ENCODE assay signal across 7 mouse cellular contexts in genomic region chr2:74128782-74129538, GRCm38 (mm10).
A peak's percentile ranks its signal among the peaks of the same experiment; 100 is the strongest.
DNase-seq lines count a peak whose midpoint lies in the region; ATAC-seq lines count a peak whose summit lies in the region.

No protein-coding gene starts in this region.

- peak overlapping the region; percentile 30 for H3K4me2 ChIP-seq in embryonic facial prominence, embryonic 11.5 days (ENCODE audit: low read depth, low read length)
- peak overlapping the region; percentile 66 for H3K4me2 ChIP-seq in hindbrain, embryonic 13.5 days

- under 1% methylated on average over 14 of the region's 14 CpGs for WGBS in embryonic facial prominence, embryonic 11.5 days
- whole genome bisulfite sequencing in hindbrain, embryonic 13.5 days: under 1% methylated on average over 14 of the region's 14 CpGs

- H3K27ac ChIP-seq in embryonic facial prominence, embryonic 11.5 days (replicated peaks; ENCODE audit: low read depth, low read length): no peak overlapping the region
- H3K27ac ChIP-seq in hindbrain, embryonic 13.5 days: peak overlapping the region; percentile 87

- 0 out of 2 replicates have a peak, but pooled peaks cover 3% of the 10 kb centered on the region for H3K4me1 ChIP-seq in embryonic facial prominence, embryonic 11.5 days (ENCODE audit: control insufficient read depth, insufficient read depth, low read length)
- H3K4me1 ChIP-seq in hindbrain, embryonic 13.5 days (replicated peaks): peaks cover 38% of the 10 kb centered on the region

- H3K9ac ChIP-seq in embryonic facial prominence, embryonic 11.5 days (replicated peaks; ENCODE audit: low read length): no peak overlapping the region
- peak overlapping the region; percentile 69 for H3K9ac ChIP-seq in hindbrain, embryonic 13.5 days

- peak; percentile 18 to 53 for DNase-seq in layer of hippocampus, adult 18-20 months (ENCODE audit: low spot score in 2 of 2)
- no peak for DNase-seq in layer of hippocampus, adult 9-10 months (ENCODE audit: low spot score)
- DNase-seq in embryonic facial prominence, embryonic 11.5 days (ENCODE audit: low spot score): peak; percentile 33
- peak; percentile 52 for DNase-seq in neural tube, embryonic 10.5 days (ENCODE audit: extremely low spot score, low spot score)
- no peak for DNase-seq in urinary bladder, postnatal 4 days (ENCODE audit: low spot score in 2 of 2)

- H3K36me3 ChIP-seq in embryonic facial prominence, embryonic 11.5 days (replicated peaks; ENCODE audit: control insufficient read depth, insufficient read depth, low read depth, low read length): no peaks in the 10 kb centered on the region
- H3K36me3 ChIP-seq in hindbrain, embryonic 13.5 days: no peaks in the 10 kb centered on the region

- no peaks in the 10 kb centered on the region for H3K9me3 ChIP-seq in embryonic facial prominence, embryonic 11.5 days (replicated peaks; ENCODE audit: control insufficient read depth, low read length)
- H3K9me3 ChIP-seq in hindbrain, embryonic 13.5 days: no peaks in the 10 kb centered on the region

- ATAC-seq in embryonic facial prominence, embryonic 11.5 days (replicated peaks; ENCODE audit: insufficient number of reproducible peaks, low FRiP score, low TSS enrichment, low read depth): no peak; the same call in 1 of the 2 replicates
- peak; percentile 78 for ATAC-seq in hindbrain, embryonic 13.5 days (ENCODE audit: low FRiP score)
- no peak for ATAC-seq in monocyte, adult 5-6 weeks (replicated peaks; ENCODE audit: insufficient number of reproducible peaks, low FRiP score, low TSS enrichment, poor library complexity, severe bottlenecking)

- peak overlapping the region; percentile 20 for H3K4me3 ChIP-seq in embryonic facial prominence, embryonic 11.5 days (ENCODE audit: low read depth, low read length)
- peak overlapping the region; percentile 36 for H3K4me3 ChIP-seq in hindbrain, embryonic 13.5 days

- peaks cover 3% of the 10 kb centered on the region; the same call in 1 of the 2 replicates for H3K27me3 ChIP-seq in embryonic facial prominence, embryonic 11.5 days (ENCODE audit: control insufficient read depth, insufficient read depth, low read length)
- H3K27me3 ChIP-seq in hindbrain, embryonic 13.5 days: no peaks in the 10 kb centered on the region

Comparison
In these comparisons a context has a peak if more than half of its experiments do, and no peak if none do; other contexts are left out.
1. DNase-seq: peak in layer of hippocampus, adult 18-20 months (2 of 2), embryonic facial prominence, embryonic 11.5 days (single experiment) and neural tube, embryonic 10.5 days (single experiment); none in layer of hippocampus, adult 9-10 months (single experiment) and urinary bladder, postnatal 4 days (0 of 2).